Mouse (Mus musculus) layer of hippocampus, adult 9-10 months (tissue): ENCODE data around the gene Ppp1r14d.

Source experiments
- DNase-seq: peaks from one replicate; pipeline ENCODE4 v3.0.0; 2022; ENCODE audit warnings: low spot score

Gene Ppp1r14d

DNA sequence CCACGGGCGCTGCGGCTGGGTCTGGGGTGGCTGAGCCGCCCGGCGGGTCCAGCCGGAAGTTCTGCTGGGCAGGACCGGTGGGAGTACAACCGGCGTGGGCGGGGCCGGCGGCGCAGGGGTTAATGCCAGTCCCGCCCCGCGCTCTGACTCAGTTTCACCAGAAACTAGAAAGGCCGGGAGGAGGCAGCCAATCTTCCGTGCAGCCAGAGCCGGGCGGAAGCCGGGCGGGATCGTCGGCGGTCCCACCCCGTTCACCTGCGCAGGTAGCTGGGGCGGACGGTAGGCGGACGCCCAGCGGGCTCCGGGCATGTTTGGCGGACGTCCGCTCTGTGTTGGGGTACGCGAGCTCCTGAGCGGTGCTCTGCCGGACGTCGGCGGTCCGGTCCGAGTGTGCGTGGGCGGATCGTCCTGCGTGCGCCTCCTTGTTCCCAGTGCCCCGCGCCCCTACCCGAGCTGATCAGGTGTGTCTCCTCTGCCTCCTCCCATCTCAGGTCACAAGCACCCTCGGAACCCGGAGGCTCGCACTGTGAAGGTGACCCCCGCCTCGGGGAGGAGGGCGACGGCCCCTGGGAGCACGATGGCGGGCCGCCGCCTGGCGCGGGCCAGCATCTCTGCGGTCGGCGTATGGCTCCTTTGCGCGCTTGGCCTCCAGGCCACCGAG, 7.6 kb upstream of the Ppp1r14d start, which contains the start of gene Spint1:
Spint1 (plus strand) TSS at position 153 of the 661 bp plus-strand sequence.
- no peak for DNase-seq

DNA sequence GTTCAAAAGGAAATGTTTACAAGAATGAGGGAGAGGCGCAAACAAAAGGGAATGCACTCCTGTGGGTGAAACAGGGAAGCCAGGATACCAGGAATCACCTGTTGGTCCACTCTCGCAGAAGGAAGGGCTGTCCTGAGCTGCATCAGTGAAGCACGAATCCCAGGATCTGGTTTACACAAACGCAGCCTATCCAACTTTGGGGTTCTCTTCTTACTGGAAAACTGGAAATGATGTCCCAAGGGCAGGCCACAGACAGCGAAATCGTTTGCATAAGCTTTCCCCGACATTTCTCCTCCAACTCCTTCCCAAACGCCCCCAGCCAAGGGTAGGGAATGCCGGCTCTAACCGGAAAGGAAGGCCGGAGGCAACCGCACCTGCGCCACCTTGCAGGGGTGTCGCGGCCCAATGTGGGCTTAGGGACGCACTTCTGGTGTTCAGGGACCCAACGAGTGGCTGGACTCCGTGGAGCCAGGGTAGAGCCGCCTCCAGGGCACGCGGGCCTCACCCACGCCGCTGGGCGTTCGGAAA, 7.0 kb upstream of the Ppp1r14d start:
- DNase-seq = no peak

DNA sequence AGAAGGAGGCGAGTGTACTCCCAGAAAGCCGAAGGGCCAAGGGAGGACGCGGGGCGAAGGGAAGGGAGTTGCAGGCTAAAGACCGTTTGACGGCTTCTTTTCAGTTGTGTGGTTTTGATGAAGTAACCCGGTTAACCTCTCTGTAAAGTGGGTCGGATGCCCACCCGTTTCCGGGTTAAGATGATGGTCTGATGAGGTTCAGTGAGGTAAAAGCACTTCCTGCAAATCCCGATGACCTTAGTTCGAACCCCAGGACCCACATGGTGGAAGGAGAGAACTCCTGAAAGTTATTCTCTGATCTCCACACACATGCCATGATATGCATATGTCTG, 20.6 kb downstream of the Ppp1r14d start:
- no peak for DNase-seq

DNA sequence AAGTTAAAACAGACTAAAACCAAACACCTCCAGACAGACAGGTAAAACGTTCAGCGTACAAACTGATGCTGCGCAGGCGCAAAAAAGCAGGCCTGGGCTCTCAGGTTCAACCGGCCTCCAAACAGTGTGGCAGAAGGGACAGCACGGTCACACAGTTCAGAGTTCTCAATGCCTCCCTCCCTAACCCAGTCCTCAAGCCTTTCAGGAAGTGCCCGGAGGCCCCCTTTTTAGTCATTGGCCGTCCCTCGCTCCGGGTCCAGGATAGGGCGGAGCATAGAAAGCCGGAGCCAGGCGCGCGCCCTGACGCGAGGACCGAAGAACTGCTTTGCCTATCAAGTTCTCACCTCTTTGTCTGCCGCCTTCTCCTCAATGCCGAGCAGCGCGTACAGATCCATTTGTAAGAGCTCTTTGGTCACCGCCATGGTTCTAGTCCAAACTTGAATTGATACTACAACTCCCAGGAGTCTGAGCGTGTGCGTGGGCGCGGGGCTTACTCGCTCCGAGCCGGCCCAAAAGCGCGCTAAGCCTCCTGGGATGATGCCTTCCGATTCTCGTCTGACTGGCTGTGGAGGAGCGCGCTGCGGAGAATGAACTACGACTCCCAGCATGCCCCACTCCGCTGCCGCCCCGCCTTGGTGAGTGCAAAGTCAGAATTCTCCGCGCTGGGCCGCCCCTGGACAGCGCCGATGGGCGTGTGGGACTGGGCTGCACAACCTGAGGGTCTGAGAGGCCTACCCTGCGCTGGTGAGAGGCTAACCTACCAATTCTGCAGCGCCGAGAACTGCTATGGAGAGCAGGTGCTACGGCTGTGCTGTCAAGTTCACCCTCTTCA, 21.1 kb downstream of the Ppp1r14d start, which contains the start of the genes Zfyve19 and Dnajc17:
Zfyve19 (plus strand) TSS at position 274 of the 832 bp plus-strand sequence.
Dnajc17 (minus strand) TSS at position 452 of the 832 bp plus-strand sequence.
- peak; percentile 97 for DNase-seq

DNA sequence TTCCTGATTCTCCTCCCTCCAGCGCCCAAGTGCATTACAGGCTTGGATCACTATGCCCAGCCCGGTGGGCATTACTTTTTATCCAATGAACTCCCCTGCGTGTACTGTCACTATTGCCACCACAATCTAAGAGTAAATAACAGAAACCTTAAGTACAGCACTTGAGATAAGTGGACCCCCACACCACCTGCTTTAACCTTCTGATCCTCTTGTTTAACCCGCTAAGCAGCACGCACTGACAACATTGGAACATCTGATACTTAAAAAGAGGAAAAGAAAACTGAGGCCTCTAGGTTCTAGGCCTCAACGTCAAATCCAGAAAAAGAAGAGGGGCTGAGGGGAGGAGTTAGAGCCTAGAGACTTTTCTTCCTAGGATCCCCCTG, 21.8 kb downstream of the Ppp1r14d start:
- DNase-seq = no peak

DNA sequence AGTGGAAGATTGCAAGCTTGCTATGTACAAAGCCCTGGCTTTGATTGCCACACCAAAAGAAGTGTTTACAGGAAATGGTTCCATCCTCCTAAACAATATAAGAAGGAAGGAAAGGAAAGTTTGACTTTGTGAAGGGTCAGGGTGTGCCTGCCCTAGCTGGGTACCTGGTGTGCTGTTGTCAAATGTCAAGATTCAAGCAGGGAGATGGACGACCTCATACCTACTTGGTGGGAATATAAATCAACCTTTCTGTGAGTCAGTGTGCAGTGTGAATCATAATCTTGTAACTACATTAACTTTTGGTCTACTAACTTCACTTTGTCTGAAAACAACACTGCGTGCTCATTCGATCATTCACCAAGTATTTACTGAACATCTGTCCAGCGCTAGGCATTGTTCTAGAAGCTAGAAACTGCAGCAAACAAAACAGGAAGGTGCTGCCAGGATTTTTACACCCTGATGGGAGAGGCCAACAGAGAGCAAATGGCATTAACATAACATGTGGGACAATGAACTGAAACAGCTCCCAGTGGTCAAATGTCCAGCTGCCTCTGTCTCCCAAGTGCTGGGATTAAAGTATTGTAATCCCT, 25.7 kb downstream of the Ppp1r14d start:
- DNase-seq = no peak

DNA sequence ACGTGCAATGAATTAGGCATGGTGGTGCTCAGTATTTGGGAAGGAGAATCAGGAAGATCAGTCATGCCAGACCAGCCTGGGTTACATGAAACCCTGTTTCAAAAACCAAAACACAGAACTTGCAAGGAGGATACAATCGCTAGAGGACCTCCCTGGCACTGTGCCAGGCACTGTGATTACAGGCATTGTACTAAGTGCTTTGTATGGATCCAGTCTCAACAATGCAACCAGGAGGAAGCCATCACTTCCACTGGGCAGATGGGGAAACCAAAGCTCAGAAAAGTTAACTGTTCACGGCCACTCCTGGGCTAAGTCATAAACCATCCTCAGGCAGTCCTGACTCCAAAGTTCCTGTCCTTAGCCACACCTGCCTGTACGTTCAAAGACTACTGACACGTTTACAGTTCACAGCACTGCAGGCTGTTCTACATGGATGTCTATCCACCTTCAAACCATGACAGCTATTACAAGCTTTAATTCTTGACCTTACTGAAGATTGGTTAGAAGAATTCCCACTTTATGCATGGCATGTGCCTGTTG, 26.7 kb downstream of the Ppp1r14d start:
- DNase-seq = no peak

DNA sequence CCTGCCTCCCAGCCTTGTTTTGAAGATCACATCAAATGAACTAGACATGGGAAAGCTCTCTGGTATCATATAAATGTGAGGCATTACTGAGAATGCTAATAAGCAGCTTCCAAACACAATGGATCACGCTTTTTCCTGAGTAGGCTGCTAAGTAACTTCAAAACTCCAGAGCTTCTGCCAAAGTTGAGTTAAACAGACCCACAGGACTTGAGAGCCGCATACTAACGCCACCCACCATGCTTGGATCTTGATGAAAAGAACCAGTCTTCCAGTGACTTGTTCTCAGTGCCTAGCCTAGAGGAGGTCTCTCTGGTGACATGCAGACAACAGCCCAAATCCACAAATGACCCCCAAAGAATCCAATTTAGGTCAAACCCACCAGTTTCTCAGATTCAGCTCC, 30.8 kb downstream of the Ppp1r14d start:
- DNase-seq = no peak

DNA sequence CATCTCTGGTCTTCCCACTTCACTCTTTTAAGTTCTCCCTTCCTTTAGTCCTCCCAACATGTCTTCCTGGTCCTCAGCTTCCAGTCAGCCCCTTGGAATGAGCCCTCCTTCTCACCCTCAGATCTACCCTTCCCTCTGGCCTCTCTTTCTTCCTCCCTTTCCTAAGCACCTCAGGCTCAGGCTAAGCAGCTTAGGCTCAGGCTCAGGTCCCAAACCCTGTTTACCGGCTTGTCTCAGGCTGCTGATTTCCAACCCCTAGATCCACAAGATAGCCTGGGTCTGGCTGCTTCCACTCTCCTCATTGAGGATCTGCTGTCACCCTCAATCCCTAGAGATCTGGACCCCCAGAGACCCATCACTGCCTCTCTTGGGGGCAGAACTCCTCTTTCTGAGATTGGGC, 31.7 kb downstream of the Ppp1r14d start:
- no peak for DNase-seq

DNA sequence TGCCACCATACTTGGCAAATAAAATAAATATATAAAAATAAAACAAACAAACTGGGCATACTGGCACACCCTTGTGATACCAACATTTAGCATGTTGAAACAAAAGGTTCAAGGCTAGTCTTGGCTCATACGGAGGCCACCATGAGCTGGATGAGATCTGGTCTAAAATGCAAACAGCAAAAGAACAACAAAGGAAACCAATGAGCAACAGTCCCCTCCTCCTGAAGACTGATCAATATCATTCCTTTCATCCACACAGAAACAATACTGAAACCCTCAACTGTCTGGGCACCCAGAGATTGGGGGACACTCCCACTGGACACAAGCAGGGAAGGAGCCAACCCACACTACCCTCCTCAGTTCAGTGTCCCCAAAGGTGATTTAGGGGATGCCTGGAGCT, 32.2 kb downstream of the Ppp1r14d start:
- no peak for DNase-seq

DNA sequence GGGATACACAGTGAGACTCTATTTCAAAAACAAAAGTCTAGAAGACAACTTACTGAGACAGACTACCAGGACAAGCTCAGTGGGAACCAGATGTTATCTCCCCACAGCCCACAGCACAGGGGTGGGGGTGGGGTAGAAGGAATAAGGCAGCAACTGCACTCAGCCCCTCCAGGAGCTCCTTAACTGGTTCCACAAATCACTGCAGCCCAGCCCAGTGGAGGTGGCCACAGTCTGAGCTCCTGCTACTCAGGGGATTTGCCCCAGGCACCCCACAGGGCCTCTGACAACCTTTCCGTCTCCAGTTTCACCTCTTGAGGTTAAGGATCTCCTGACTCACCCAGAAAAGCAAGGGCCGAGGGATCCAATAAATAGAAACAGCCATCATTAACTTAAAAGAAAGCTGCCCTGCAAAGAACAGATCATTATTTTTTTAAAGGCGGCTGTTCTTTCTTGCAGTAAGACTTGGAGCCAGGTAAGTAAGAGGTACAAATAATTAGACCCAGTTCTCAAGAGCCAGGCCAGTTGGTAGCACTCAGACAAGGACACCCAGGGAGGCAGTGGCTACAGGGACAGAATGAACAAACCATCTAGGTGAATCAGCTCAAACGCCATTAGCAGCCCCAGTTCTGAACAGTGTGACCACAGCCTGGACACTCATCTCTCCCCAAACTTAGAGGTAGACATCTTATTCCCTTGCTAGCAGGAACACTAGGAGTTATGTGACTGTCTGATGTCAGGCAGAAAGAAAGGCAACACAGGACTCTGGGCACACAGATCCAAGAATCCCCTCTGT, 33.2 kb downstream of the Ppp1r14d start:
- DNase-seq = no peak

DNA sequence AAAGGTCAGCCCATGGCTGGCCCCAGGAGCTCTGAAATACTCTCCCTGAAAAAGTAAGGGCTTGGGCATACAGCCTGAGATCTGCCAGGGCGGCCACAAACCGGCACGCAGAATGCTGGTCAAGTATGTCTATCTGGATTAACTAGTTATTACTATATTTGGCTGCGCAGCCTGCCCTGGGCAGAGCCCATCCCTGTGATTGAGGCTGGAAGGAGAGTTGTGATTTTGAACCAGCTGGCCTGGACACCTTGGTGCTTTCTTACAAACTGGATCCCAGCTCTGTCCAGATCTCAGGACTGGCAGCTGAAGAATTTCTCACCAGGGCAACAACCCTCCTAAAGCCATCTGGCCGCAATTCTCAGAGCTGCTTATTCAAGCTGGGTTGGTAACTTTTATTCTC, 35.6 kb downstream of the Ppp1r14d start:
- DNase-seq = no peak

DNA sequence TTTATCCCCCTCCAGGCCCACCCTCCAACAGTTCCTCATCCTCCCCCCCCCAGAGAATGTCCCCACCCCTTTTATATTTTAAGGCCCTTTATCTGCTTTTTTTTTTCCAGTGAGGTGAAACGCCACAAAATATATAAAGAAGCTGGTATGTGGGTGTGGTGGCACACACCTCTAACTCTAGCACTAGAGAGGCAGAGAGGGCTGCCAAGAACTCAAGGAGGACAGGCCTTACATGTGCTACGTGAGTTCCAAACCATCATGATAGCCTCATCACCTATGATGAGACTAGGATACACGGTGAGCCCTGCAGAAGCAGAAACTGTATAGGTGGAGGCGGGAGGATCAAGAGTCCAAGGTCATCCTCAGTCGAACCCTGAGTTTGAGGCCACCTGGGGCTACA, 38.7 kb downstream of the Ppp1r14d start:
- no peak for DNase-seq

DNA sequence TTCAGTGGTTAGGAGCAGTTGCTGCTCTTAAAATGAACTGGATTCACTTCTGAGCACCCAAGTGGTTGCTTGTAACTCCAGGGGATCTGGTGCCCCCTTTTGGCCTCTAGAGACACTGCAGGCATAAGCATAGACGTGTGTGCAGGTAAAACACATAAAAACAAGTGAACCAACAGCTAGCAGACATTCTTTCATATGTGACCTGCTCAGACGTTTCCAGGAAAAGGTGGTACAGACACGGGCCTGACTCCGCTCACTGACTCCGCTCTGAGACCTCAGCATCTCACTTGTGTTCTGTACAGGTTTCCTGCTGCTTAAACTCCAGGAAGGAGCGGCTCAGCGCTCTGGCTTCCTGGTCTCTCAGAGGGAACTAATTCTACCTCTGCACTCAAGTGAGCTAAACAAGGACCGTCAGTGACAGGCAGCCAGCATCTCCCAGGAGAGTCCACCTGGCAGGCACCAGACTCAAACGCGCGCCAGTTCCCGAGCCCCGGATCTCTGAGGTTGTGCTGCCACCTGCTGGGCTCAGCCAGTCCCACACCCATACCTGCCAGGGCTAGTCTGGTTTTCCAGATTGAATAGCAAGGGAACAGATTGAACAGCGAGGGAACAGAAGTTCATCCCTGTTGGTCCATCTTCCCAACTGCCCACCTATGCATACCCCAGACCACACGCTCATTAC, 40.5 kb downstream of the Ppp1r14d start:
- DNase-seq = peak; percentile 81

DNA sequence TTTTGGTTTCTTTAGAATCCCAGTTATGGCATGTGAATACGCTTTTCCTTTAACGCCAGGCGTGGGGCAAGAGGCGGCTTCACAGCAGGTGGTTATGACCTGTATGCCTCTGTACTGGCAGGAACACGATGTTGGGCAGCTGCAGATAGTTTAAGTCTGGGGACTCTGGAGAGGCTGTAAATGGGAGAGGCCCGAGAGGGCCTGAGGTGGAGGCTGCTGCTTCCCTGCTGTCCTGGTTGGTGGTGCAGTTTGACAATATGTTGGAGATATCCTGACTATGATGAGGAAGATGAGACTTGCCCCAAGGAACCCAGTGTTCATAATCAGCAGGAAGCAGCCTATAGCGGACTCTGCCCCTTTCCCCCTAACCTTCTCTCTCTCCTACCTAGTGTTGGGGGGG, 46.8 kb downstream of the Ppp1r14d start:
- no peak for DNase-seq

DNA sequence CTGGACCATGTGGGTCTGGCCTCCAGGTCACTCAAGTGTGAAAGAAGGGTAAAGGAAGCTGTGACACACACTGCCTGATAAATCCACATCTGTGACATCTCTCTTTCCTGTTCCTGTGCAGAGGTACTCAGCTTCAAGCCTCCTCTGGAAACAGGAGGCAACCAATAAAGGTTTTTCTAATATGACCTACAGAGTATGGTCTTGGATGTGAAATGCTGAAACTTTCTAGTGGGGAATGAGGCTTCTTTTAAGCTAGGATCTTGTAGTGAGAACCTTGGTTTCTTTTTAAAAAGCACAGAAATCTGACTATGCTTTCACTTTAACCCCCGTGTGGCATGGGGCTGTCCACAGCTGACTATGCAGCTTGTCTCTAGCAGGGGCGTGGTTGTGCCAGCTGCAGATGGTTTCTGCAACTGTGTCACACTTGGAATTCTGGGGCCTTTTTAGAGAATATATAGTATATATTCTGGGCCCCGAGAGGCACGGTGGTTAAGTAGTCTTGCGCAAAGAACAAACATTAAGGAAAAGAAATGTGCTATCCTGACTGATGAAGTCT, 52.2 kb downstream of the Ppp1r14d start:
- no peak for DNase-seq

DNA sequence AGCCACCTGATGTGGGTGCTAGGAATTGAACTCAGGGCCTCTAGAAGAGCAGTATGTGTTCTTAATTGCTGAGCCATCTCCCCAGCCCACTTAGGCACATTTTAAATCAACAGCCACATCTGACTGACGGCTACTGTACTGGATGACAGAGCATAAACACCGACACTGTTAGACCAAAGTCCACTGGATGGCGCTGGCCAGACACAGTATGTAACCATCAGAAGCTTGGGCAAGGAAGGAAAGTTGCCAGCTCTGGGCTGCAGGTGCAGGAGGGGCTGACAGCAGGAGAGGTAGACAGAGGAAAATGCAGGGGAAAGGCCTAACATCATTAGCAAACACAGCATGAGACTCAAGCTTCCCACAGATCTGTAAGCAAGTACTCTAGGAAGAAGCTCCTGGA, 52.9 kb downstream of the Ppp1r14d start:
- no peak for DNase-seq

DNA sequence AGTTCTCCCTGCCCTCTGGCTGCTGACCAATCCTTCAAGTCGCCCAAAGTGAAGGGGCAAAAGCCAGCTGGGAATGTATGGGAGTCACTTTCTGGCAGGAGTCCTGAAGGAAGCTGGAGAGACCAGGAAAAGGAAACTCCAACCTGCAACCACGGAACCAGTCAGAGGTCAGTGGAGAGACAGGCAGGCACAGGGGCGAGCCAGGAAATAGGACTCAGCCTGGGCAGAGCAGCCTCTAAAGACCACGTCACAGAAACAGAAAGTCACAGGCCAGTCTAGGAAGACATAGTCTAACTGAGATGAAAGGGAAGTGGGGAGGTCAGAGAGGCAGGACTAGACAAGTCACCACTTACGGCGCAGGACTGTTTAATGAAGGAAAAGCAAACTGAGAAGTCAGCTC, 54.1 kb downstream of the Ppp1r14d start:
- DNase-seq = no peak

DNA sequence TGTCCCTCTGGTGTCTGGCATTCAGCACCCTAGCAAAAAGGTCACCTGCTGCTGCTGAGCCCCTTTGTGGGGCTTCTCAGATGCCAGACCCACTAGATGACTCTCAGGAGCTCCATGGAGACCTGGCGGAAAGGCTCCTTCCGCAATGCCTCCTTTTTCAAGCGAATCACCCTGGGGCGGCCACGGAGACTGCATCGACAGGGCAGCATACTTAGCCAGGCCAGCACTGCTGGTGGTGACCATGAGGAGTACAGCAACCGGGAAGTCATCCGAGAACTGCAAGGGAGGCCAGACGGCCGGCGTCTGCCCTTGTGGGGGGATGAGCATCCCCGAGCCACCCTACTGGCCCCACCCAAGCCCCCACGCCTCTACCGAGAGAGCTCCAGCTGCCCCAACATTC, 54.8 kb downstream of the Ppp1r14d start:
- no peak for DNase-seq

DNA sequence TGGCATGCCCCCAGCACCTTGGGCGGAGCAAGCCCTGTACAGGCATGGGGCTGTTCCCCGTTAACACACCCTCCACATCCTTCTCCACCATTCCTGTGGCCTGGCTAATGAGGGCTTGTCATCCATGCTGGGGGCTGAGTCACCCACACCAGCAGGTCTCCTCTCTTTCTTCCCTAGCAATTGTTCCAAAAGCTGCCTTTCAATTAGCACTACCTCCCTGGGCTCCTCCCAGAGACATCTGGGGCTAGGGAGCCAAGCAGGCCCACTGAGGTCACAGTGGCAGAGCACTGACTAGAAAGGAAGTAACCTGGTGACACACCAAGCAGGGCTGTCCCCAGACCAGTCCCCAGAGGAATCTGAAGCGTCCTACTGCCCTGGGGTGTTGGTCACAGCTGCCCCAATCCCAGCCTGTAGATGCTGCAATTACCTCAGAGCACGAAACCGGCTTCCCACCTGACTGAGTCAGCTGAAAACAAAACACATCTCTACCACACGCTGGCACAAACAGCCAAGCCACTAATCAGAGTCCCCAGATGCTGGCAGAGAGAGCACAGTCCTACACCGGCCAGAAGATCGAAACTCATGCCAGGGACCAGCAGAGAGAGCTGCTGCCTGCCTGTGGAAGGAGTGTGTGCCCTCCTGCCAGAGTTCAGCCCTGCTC, 55.6 kb downstream of the Ppp1r14d start, which contains the start of gene Gm14137:
Gm14137 (plus strand) TSS at position 519 of the 661 bp plus-strand sequence.
- DNase-seq = no peak
